Mouse (Mus musculus) CD4-positive helper T cell, adult 2 months (primary cell): ENCODE data around the gene Trpm3.

Source experiments
- DNase-seq: peaks from one replicate; pipeline ENCODE4 v3.0.0-alpha.2; 2012; ENCODE audit warnings: low read depth, missing footprints, low spot score

Trpm3 gene

GRCm38 (mm10) chr19:22635635-22636034, 496.8 kb downstream of the Trpm3 start:
- no peak for DNase-seq

- no peak for DNase-seq
These were observed 498.9 kb downstream of the Trpm3 start for GRCm38 (mm10) chr19:22637786-22638185.

DNA sequence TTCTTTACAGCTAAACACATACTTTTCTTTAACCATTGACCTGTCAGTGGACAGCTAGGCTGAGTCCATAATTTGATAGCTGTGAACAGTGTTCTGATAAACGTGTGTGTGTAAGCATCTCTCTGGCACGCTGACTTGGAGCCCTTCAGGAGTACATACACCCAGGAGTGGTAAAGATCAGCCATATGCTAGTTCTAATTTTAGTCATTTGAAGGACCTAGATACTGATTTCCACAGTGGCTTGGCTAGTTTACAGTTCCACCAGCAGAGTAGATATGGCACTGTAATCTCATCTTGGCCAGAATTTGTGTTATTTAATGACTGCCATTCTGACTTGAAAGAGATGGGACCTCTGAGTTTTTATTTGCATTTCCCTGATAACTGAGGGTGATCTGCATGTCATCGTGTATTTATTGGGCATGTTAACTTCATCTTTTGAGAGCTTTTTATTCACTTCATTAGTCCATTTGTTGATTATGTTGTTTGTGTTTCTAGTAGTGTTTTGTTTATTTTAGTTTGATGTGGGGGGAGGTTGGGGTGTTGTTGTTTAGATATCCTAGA, 499.6 kb downstream of the Trpm3 start:
- DNase-seq = no peak

DNA sequence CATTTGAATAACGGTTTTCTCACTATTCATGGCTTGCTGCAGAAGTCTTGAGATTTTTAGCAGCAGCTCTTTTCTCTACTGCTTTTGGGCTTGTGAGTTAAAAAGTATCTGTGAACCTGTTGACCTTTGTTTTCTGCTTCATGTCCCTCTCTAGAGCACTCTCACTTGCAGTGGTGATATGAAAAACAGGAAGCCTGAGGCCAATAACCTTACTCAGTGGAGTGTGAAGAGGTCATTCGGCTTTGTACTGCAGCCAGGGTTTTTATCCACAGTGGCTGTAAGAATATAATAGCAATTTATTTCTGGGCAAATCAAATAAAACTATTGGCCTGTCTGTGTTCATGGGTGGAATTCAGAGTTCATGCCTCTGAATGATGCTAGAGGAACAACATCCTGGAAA, 503.3 kb downstream of the Trpm3 start:
- no peak for DNase-seq

DNA sequence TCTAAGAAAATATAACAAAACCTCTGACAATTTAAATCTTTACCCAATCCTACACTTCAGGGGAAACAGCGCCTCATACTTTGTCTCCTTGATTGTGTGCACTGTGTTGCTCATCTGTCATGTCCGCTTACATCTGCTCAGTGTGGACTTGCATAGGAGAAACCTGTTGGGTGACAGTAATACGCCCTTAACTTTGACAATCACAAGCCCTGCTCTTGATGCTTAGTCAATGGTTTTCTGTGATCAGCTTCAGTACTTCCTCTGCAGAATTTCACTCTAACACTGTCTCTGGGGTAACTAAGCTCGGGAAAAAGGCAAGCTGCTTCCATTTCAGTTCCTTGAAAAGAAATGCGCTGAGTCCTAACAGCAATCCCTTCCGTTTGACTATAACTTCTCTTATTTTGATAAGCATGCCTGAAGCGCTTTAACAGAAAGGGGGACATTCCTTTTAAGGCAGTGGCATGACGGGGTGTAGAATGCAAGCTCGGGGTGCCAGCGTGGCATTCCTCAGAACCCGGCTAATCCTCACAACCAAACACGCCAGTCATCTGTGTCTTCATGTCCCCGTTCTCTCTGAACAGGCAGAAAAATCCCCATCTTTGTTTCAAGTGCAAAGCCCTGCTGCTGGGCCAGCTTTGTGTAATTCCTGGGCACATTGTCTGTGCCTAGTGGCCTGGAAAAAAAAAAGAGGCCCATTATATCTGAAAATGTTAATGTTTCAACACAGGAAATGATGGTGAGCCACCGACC, 517.8 kb downstream of the Trpm3 start:
- no peak for DNase-seq

DNA sequence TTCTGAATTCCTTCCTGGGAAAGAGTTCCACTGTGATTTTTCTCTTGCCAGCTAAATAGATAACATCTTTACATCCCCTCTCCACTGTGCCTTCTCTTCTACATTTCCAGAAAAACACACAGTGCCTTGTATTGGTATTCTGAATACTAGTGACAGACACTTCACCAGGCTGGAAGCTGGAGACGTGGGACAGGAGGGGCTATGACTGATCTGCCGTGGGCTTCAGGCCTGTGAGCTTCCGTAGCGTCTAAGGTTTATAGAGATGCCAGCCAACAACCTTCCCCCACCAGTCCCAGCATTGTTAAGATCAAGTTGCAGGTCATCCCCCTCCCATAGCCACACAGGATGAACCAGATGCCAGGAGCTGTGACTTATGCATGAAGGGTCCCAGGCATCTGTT, 518.4 kb downstream of the Trpm3 start:
- no peak for DNase-seq

DNA sequence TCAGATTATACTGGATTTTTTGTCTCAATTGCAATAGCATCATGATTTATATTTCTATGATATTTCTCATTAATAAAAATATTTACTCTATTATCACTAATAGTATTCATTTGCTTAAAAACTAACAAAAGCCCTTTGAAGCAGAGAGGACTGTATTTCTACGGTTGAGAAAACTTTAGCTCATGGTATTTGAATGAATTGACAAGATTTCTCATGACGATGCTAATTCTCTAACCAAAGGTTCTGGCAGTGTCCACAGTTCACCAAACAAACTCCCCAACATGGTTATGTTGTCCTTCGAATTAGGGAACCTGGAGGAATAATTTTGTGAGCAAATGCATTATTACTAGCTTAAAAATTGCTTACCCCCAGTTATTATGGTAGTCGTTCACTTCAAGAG, 526.6 kb downstream of the Trpm3 start:
- no peak for DNase-seq

GRCm38 (mm10) chr19:22670222-22670621, 531.4 kb downstream of the Trpm3 start:
- no peak for DNase-seq

DNA sequence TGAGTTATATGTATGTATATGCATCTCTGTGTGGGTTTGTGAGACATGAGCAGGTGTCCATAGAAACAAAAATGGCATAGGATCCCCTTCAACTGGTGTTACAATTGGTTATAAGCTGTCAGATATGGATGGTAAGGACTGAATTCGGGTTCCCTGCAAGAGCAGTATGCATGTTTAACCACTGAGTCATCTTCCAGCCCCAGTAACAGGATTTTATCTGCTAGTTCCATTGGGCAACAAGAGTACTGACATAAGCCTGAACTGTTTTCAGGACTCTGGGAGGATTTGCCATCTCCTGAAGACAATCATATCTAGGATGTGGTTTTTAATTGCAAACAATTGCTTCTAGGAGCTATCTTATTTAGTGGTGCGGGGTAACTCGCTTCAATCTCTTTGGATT, 534.0 kb downstream of the Trpm3 start:
- DNase-seq = no peak

DNA sequence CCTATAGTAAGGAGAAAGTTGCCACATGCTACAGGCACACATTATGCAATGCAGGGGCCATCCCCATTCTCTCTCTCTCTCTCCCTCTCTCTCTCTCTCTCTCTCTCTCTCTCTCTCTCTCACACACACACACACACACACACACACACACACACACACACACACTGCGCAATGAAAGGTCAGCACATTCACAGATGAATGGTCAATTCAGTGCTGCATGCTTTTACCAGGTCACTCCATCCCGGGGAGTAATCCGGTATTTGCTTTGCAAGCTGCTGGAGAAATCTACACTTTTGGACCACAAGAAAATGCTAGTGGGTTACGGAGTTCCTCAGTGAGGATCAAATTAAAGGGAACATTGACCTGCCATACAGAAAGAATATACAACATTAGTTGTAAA, 537.4 kb downstream of the Trpm3 start:
- no peak for DNase-seq

DNA sequence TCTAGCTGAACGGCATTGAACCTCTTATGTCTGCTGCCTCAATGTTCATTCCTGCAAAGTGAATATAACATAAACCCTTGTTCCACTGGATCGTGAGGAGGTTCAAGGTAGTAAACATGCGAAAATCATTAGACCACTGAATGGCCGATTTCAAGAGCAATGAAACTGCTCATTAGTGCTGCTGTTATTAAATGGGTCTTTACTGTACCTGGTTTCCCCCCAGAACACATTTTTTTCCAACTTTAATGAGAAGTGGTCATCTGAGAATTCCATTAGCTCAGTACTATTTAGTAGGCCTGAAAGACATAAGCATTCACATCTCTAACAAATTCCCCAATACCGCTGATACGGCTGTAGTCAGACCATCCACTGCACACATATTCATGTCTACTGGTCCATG, 543.4 kb downstream of the Trpm3 start:
- no peak for DNase-seq

DNA sequence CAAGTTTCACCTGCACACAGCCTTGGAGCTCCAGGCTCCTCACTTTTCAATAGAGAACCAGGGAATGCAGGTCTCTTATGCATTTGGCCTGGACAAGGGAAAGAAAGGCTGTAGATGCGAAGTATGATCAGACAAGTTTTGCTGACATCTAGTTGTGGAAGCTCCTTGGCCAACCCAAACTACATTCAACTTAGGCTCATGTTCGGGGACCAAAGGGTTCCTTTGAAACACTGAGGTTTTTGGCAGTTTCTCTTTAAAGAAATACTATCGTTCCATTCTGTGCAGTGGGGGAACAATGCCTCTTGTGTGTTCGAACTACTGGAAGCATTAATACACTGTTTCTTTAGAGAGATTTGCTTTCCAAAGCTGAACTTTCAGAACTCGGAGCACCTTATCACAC, 553.1 kb downstream of the Trpm3 start:
- DNase-seq = no peak

GRCm38 (mm10) chr19:22692553-22692952, 553.7 kb downstream of the Trpm3 start:
- DNase-seq = no peak

GRCm38 (mm10) chr19:22692956-22693355, 554.1 kb downstream of the Trpm3 start:
- no peak for DNase-seq

GRCm38 (mm10) chr19:22695423-22695822, 556.6 kb downstream of the Trpm3 start:
- no peak for DNase-seq

DNA sequence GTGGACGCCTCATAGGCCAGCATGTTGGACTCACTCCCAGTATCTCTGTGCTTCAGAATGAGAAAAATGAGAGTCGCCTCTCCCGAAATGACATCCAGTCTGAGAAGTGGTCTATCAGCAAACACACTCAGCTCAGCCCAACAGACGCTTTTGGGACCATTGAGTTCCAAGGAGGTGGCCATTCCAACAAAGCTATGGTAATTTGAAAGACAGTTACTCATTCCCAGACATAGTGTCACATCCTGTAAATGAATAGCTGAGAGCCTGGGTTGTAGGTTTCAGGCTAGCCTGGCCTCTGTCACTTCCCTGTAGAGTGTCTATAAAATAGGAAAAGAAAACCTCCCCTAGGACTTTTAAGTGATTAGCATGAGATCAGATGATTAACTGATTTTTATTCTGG, 559.9 kb downstream of the Trpm3 start:
- no peak for DNase-seq

DNA sequence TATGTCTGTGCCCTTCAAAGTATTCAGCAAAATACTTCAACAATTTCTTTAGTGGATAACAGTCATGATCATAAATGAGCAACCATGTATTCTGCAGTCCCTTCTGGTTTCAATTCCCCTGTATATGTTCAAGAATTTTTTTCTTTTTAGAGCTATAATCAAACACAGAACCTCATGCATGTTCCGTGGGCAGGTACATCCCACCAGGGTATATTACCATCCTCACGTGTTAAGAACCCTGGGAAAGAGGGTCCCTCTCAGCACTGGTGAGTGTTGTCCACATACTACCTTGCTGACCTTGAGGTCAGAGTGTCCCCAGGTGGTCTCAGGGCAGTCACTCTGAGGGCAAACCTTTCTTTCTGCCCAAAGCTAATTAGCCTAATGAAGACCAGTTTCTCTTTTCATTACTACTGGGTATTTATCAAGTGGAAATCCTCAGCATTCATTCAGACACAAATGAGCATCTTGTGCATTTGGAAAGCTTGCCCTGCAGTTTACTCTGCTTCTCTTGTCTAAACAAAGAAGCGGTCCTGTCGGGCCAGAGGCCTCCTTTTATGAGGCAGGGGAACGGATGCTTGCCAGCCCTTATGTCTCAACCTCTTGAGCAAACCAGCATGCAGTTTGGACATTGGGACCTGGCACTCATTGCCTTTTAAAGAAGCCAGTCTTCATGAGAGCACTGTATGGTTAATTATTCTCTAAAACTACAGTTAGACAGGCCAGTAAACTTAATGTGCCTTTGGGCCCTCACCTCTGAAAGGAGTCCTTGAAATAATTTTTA, 562.2 kb downstream of the Trpm3 start:
- DNase-seq = no peak

- DNase-seq = no peak
These were observed 565.0 kb downstream of the Trpm3 start for GRCm38 (mm10) chr19:22703876-22704275.

GRCm38 (mm10) chr19:22705414-22705813, 566.6 kb downstream of the Trpm3 start:
- DNase-seq = no peak

GRCm38 (mm10) chr19:22719027-22719426, 580.2 kb downstream of the Trpm3 start:
- DNase-seq = no peak

DNA sequence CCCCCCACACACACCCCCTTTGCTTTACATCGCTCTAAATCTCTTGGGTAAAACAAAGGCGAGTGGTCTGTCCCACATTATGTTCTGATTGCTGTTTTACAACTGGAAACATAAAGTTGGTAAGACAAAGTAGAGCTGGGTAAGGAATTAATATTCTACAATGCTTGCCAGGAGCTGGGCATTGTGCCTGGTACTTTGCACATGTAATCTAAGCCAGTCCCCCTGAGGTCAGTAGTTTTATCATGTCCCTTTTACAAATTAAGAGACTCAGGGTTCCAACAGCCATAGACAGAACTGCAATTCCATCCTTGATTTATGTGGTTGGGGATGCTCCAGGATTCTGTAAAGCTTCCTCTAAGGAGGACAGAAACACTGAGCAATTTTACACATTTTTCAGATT, 591.0 kb downstream of the Trpm3 start:
- no peak for DNase-seq

DNA sequence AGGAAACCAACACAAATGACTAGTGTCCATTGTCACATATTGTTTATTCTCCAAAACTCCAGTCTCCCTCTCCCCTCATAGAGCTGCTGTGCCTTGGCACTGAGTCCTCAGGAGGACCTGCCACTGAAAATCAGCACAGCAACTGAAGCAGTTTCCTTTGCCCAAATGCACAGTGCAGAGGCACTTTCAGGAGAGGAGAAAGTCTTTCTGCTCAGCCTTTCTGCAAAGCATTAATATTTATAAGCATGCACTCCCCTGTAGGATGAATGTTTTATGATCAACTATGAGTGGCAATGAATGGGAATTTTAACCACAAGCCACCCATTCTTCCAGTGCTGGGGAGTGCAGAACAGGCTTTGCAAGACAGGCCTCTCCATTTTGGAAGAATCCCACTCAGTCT, 592.1 kb downstream of the Trpm3 start:
- DNase-seq = no peak

- no peak for DNase-seq
These were observed 598.0 kb downstream of the Trpm3 start for GRCm38 (mm10) chr19:22736870-22737269.
